Mouse (Mus musculus) liver, embryonic 14.5 days (tissue): Measurements from ENCODE around the gene Lhx9. TPM values are rescaled to one million over a fixed set of nuclear protein-coding genes. Genes with fewer than 3 reads are reported as not detected.

Experiments used
- ATAC-seq: fragments of 200-750 bp; cut with Nextera tagmentation; 2 replicates; pipeline ENCODE4 v1.8.0; 2017; ENCODE audit warnings: moderate number of reproducible peaks, mild to moderate bottlenecking, moderate library complexity; ENCODE audit not compliant: insufficient read depth
- DNase-seq, 3 experiments: peaks; one replicate each; pipeline ENCODE4 v3.0.0-alpha.2; 2012 to 2013; ENCODE audit warnings: low read depth in 3 of 3, low spot score in 3 of 3
- H3K27ac ChIP-seq: fragments of 300-500 bp; sonication (generic); 2 replicates; pipeline ENCODE4 v1.5.1; 2014; ENCODE audit warnings: moderate library complexity, mild to moderate bottlenecking, control low read depth, inconsistent platforms
- H3K27me3 ChIP-seq: fragments of 300-500 bp; sonication (generic); 2 replicates; pipeline ENCODE4 v1.6.1; 2014; ENCODE audit warnings: mild to moderate bottlenecking, low read length, moderate library complexity; ENCODE audit not compliant: control insufficient read depth, insufficient read depth
- H3K36me3 ChIP-seq: fragments of 300-500 bp; sonication (generic); replicated peaks from 2 replicates; pipeline ENCODE4 v1.6.1; 2014; ENCODE audit warnings: low read depth; ENCODE audit not compliant: control insufficient read depth, insufficient read depth
- H3K4me1 ChIP-seq, 2 experiments: fragments of 200-500 bp in 1 of 2; fragments of 300-500 bp in 1 of 2; sonication (generic) in 1 of 2; replicated peaks; 2 replicates each; pipeline ENCODE4 v1.6.1; 2012 to 2014; ENCODE audit warnings: antibody characterized with exemption in 1 of 2, inconsistent platforms in 1 of 2, low read length in 1 of 2; ENCODE audit not compliant: control insufficient read depth in 2 of 2, insufficient read depth in 2 of 2
- H3K4me2 ChIP-seq: fragments of 300-500 bp; sonication (generic); 2 replicates; pipeline ENCODE4 v1.6.1; 2014; ENCODE audit warnings: low read depth, mild to moderate bottlenecking, control low read depth, moderate library complexity
- H3K4me3 ChIP-seq, 2 experiments: fragments of 200-500 bp in 1 of 2; fragments of 300-500 bp in 1 of 2; sonication (generic) in 1 of 2; 2 replicates each; pipeline ENCODE4 v1.5.1; 2012 to 2014; ENCODE audit warnings: low read depth in 2 of 2, low read length in 2 of 2, mild to moderate bottlenecking in 2 of 2, control low read depth in 1 of 2, inconsistent platforms in 1 of 2, moderate library complexity in 1 of 2; ENCODE audit not compliant: insufficient read depth in 1 of 2
- H3K9ac ChIP-seq: fragments of 300-500 bp; sonication (generic); replicated peaks from 2 replicates; pipeline ENCODE4 v1.6.1; 2014; ENCODE audit warnings: mild to moderate bottlenecking, control low read depth, moderate library complexity
- H3K9me3 ChIP-seq: fragments of 300-500 bp; sonication (generic); 2 replicates; pipeline ENCODE4 v1.6.1; 2016; ENCODE audit warnings: low read length, mixed read lengths; ENCODE audit not compliant: control insufficient read depth
- CTCF ChIP-seq: IDR thresholded peaks from 2 replicates; pipeline ENCODE4 v1.5.1; 2016; ENCODE audit warnings: antibody characterized with exemption, low read depth, control low read depth
- EP300 ChIP-seq: IDR thresholded peaks from 2 replicates; pipeline ENCODE4 v1.6.1; 2016; ENCODE audit warnings: antibody characterized with exemption, low read depth
- WGBS: fragments of 180-500 bp; shearing (Covaris S2); extraction: QIAGEN DNeasy Blood & Tissue Kit; methylation state at CpG from one replicate; pipeline ENCODE4 v1.1.7; 2014; ENCODE audit not compliant: insufficient replicate concordance; 5-methylcytosine and 5-hydroxymethylcytosine counted together
- polyA plus RNA-seq, 2 experiments: library from polyadenylated mRNA; depleted of rRNA in 1 of 2; stranded (reverse) in 1 of 2; unstranded in 1 of 2; fragments of >200 nt; fragmentation: Nextera tagmentation in 1 of 2; extraction: Ambion mirVana in 1 of 2; gene quantifications; 2 replicates each; pipeline versions ENCODE4 v1.2.1 to v1.2.3; 2012 to 2014

Lhx9 gene
- polyA plus RNA-seq, 2 experiments, result 0.13 TPM; not detected in 1

DNA sequence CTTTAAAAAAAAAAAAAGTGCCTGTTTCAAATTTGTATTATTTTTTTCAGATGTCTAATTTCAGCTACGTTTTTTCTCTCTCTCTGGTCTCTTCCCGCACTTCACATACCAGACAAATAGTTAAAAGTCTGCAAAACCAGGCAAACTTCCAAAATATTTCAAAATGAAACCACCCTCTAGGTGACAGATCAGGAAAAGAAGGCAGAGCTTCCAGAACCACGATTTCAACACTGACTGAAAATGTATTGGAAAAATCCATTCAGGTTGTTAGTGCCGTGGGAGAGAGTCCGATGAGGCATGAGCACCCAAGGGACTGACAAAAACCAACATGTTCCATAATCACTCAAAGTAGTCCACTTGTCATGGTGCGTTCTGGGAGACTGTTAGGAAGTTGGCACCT lies 21.5 kb downstream of the Lhx9 start:
- H3K4me2 ChIP-seq, result no peak overlapping the region
- DNase-seq (no peak), ATAC-seq (no peak)
- H3K4me3 ChIP-seq, result no peak overlapping the region
- 56% methylated on average over 6 of the region's 6 CpGs for WGBS
- H3K27ac ChIP-seq, result no peak overlapping the region
- H3K27me3 ChIP-seq, result peaks cover 1% of the 10 kb centered on the region
- no peaks in the 10 kb centered on the region for H3K4me1 ChIP-seq
- no peaks in the 10 kb centered on the region for H3K36me3 ChIP-seq
- no peaks in the 10 kb centered on the region for H3K9me3 ChIP-seq
- TF ChIP-seq CTCF (no peak), EP300 (no peak)
- H3K9ac ChIP-seq, result no peak overlapping the region

- WGBS, result 71% methylated on average over 1 of the region's 1 CpGs
- no peak for ATAC-seq
- Histone ChIP-seq H3K9me3 (no peaks in the 10 kb centered on the region), H3K4me3 (no peak overlapping the region), H3K27ac (no peak overlapping the region), H3K27me3 (no peaks in the 10 kb centered on the region), H3K9ac (no peak overlapping the region), H3K36me3 (no peaks in the 10 kb centered on the region), H3K4me2 (no peak overlapping the region), H3K4me1 (no peaks in the 10 kb centered on the region)
- TF ChIP-seq EP300 (no peak), CTCF (no peak)
- no peak for DNase-seq
Measured at GRCm38 (mm10) chr1:138822985-138823322, 25.4 kb downstream of the Lhx9 start.

- 53% methylated on average over 7 of the region's 7 CpGs for WGBS
- ATAC-seq, result no peak
- no peak for DNase-seq
- H3K4me2 ChIP-seq, result no peak overlapping the region
- no peak overlapping the region for H3K4me3 ChIP-seq
- no peaks in the 10 kb centered on the region for H3K4me1 ChIP-seq
- H3K36me3 ChIP-seq, result no peaks in the 10 kb centered on the region
- H3K27me3 ChIP-seq, result no peaks in the 10 kb centered on the region
- H3K9me3 ChIP-seq, result no peaks in the 10 kb centered on the region
- H3K9ac ChIP-seq, result no peak overlapping the region
- TF ChIP-seq EP300 (no peak), CTCF (no peak)
- no peak overlapping the region for H3K27ac ChIP-seq
Measured at GRCm38 (mm10) chr1:138822255-138822984, 26.0 kb downstream of the Lhx9 start.

DNA sequence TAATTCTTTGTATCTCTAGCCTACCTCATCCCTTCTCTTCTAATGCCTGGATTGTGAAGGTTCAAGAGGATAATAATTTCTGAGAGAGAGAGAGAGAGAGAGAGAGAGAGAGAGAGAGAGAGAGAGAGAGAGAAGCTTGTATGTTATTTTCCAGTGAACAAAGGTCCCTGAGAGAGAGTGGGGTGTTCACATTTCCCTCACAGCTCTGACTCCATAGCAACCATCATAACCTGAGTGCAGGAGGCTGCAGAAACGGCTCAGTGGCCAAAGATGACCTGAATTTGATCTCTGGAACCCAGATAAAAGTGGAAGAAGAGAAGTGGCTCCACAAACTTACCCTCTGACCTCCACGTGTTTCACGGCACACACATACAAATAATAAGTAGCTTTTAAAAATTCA lies 46.6 kb downstream of the Lhx9 start:
- DNase-seq (no peak), ATAC-seq (no peak)
- no peak overlapping the region for H3K27ac ChIP-seq
- H3K27me3 ChIP-seq, result no peaks in the 10 kb centered on the region
- no peaks in the 10 kb centered on the region for H3K4me1 ChIP-seq
- WGBS, result 49% methylated on average over 3 of the region's 3 CpGs
- H3K36me3 ChIP-seq, result no peaks in the 10 kb centered on the region
- no peak overlapping the region for H3K4me3 ChIP-seq
- H3K4me2 ChIP-seq, result no peak overlapping the region
- TF ChIP-seq EP300 (no peak), CTCF (no peak)
- H3K9ac ChIP-seq, result no peak overlapping the region
- no peaks in the 10 kb centered on the region for H3K9me3 ChIP-seq

- Histone ChIP-seq H3K27me3 (no peaks in the 10 kb centered on the region), H3K36me3 (no peaks in the 10 kb centered on the region), H3K9me3 (no peaks in the 10 kb centered on the region), H3K4me3 (no peak overlapping the region), H3K27ac (no peak overlapping the region), H3K4me1 (no peaks in the 10 kb centered on the region), H3K4me2 (no peak overlapping the region), H3K9ac (no peak overlapping the region)
- WGBS, result 56% methylated on average over 3 of the region's 3 CpGs
- DNase-seq (no peak), ATAC-seq (no peak)
- TF ChIP-seq EP300 (no peak), CTCF (no peak)
Measured at GRCm38 (mm10) chr1:138801296-138801695, 47.1 kb downstream of the Lhx9 start.
